Mouse (Mus musculus) monocyte, adult 2 months (primary cell): ENCODE data around the gene Dgkg.
A peak's percentile ranks its signal among the peaks of the same experiment; 100 is the strongest.

Experiments
- DNase-seq, 2 experiments: peaks; one replicate each; pipeline ENCODE4 v3.0.0; 2022; ENCODE audit warnings: low spot score in 2 of 2, low read depth in 1 of 2

Dgkg gene

GRCm38 (mm10) chr16:22503467-22503866, 153.6 kb downstream of the Dgkg start:
- DNase-seq: no peak

- DNase-seq: no peak
These were observed 155.2 kb downstream of the Dgkg start for GRCm38 (mm10) chr16:22501855-22502254.

GRCm38 (mm10) chr16:22500561-22500960, 156.5 kb downstream of the Dgkg start:
- no peak for DNase-seq

- DNase-seq: no peak
These were observed 157.1 kb downstream of the Dgkg start for GRCm38 (mm10) chr16:22499951-22500350.

- DNase-seq: no peak
These were observed 157.6 kb downstream of the Dgkg start for GRCm38 (mm10) chr16:22499447-22499846.

GRCm38 (mm10) chr16:22497976-22498375, 159.0 kb downstream of the Dgkg start:
- DNase-seq: no peak

- no peak for DNase-seq
These were observed 161.8 kb downstream of the Dgkg start for GRCm38 (mm10) chr16:22495259-22495658.

- DNase-seq: no peak
These were observed 162.2 kb downstream of the Dgkg start for GRCm38 (mm10) chr16:22494815-22495214.

GRCm38 (mm10) chr16:22493396-22493795, 163.6 kb downstream of the Dgkg start:
- no peak for DNase-seq

- no peak for DNase-seq
These were observed 165.4 kb downstream of the Dgkg start for GRCm38 (mm10) chr16:22491446-22492166.

- DNase-seq: no peak
These were observed 173.1 kb downstream of the Dgkg start for GRCm38 (mm10) chr16:22483900-22484299.

- no peak for DNase-seq
These were observed 177.7 kb downstream of the Dgkg start for GRCm38 (mm10) chr16:22479322-22479721.

GRCm38 (mm10) chr16:22471728-22472127, 185.3 kb downstream of the Dgkg start:
- DNase-seq: no peak

GRCm38 (mm10) chr16:22469385-22469784, 187.6 kb downstream of the Dgkg start:
- no peak for DNase-seq

- DNase-seq: no peak
These were observed 189.9 kb downstream of the Dgkg start for GRCm38 (mm10) chr16:22467111-22467510.

GRCm38 (mm10) chr16:22466381-22466780, 190.6 kb downstream of the Dgkg start:
- DNase-seq: no peak

- no peak for DNase-seq
These were observed 194.8 kb downstream of the Dgkg start for GRCm38 (mm10) chr16:22462220-22462619.

GRCm38 (mm10) chr16:22461728-22462127, 195.3 kb downstream of the Dgkg start:
- no peak for DNase-seq

- DNase-seq: no peak
These were observed 196.1 kb downstream of the Dgkg start for GRCm38 (mm10) chr16:22460960-22461359.

- DNase-seq: no peak
These were observed 204.9 kb downstream of the Dgkg start for GRCm38 (mm10) chr16:22452082-22452481.

- no peak for DNase-seq
These were observed 208.9 kb downstream of the Dgkg start for GRCm38 (mm10) chr16:22448093-22448492.

- DNase-seq: peak in 1 of 2 experiments; percentile 25
These were observed 212.2 kb downstream of the Dgkg start for GRCm38 (mm10) chr16:22444786-22445185.

GRCm38 (mm10) chr16:22442202-22442601, 214.8 kb downstream of the Dgkg start:
- no peak for DNase-seq
